Mouse (Mus musculus): ENCODE results near the gene Naip5. TPM values are rescaled to one million over a fixed set of nuclear protein-coding genes. Genes with fewer than 3 reads are reported as not detected.
"Not testable (repeated sequence)": the region's sequence is repeated elsewhere in the genome, so short reads cannot be mapped to it uniquely, and the experiment has no call there.

The Naip5 gene
- polyA plus RNA-seq, 1 experiment from 2014 or later = 0.20 TPM

DNA sequence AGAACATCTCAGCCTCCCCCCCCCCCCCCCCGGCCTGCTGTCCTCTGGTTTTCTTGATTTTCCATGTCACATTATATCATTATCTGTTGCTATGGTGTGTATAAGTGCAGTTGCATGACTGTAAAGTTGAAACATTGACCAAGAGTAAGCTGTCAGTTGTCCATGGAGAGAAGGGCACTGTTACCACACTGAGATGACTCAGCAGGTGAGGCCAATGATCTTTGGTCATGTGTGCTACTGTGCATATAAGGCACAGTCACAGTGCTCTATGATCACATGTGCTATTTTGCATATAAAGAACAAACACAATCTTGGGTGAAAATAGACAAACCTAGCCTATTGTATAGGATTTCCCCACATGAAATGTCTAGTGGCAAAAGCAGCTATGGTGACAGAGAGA lies 32.4 kb downstream of the Naip5 start:
- H3K4me2 ChIP-seq (ENCODE audit: low read length) = not testable (repeated sequence)

DNA sequence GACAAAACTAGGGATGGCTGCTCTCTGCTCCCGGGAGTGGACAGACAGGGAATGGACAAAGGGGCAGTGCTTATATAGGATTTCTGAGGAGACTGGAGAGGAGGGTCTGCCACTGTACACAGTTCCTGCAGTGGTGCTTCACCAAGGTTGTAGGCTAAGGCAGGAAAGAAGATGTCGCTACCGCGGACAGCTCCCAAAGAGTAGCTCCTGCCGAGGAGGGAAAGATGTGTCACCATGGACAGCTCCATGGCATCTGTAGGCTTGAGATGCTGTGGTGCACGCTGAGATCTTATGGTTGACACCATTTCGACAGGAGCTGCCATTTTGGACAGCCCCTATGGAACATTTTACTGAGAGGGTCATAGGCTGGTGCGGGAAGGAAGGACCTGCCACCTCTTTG lies 35.6 kb downstream of the Naip5 start:
- Histone ChIP-seq H3K36me3 (ENCODE audit: control insufficient read depth, insufficient read depth, low read length) (no peaks in the 10 kb centered on the region), H3K4me2 (ENCODE audit: low read length) (no peak overlapping the region), H3K4me1 (ENCODE audit: control insufficient read depth in 2 of 2, insufficient read depth in 2 of 2, low read length in 2 of 2) (no peaks in the 10 kb centered on the region), H3K27me3 (ENCODE audit: control insufficient read depth, insufficient read depth, low read length) (no peaks in the 10 kb centered on the region), H3K4me3 (ENCODE audit: control insufficient read depth in 1 of 2, insufficient read depth in 1 of 2, low read depth in 1 of 2, low read length in 2 of 2) (no peak overlapping the region), H3K27ac (replicated peaks in 1 of 2; ENCODE audit: control insufficient read depth in 1 of 2, insufficient read depth in 1 of 2, low read depth in 2 of 2, low read length in 2 of 2) (no peak overlapping the region), H3K9me3 (ENCODE audit: control insufficient read depth, low read length) (no peaks in the 10 kb centered on the region), H3K9ac (ENCODE audit: low read length) (no peak overlapping the region)
- ATAC-seq (ENCODE audit: insufficient number of reproducible peaks, insufficient read depth, low FRiP score, low read depth) = no peak
- WGBS = 16% methylated on average over 8 of the region's 8 CpGs

More for the DNA sequence above, 32.4 kb downstream of the Naip5 start:
- not testable (repeated sequence) for H3K27ac ChIP-seq (replicated peaks in 1 of 2; ENCODE audit: control insufficient read depth in 1 of 2, insufficient read depth in 1 of 2, low read depth in 2 of 2, low read length in 2 of 2); ATAC-seq (ENCODE audit: insufficient number of reproducible peaks, insufficient read depth, low FRiP score, low read depth); H3K4me3 ChIP-seq (ENCODE audit: control insufficient read depth in 1 of 2, insufficient read depth in 1 of 2, low read depth in 1 of 2, low read length in 2 of 2); H3K9me3 ChIP-seq (ENCODE audit: control insufficient read depth, low read length); H3K9ac ChIP-seq (ENCODE audit: low read length); H3K4me1 ChIP-seq (ENCODE audit: control insufficient read depth in 2 of 2, insufficient read depth in 2 of 2, low read length in 2 of 2); H3K36me3 ChIP-seq (ENCODE audit: control insufficient read depth, insufficient read depth, low read length); H3K27me3 ChIP-seq (ENCODE audit: control insufficient read depth, insufficient read depth, low read length)
- WGBS = 83% methylated on average over 1 of the region's 1 CpGs

DNA sequence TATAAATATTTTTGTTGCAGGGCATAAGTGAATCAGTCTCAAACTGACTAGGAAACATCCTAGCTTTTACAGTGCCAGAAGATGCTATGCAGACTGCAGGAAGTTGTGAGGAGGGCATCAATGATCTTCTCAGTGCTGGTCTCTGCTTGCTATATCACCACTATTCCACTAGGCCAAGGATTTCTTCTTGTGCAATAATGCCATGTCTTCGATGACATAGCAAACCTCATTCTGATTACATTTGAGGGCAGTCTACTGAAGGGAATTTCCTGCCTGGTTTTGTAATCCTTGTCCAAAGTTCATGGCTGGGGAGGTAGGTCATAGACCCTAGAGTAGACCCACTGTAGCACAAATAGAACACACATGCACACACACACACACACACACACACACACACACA lies 42.8 kb downstream of the Naip5 start:
- ATAC-seq (ENCODE audit: insufficient number of reproducible peaks, insufficient read depth, low FRiP score, low read depth) = no peak
- WGBS = 65% methylated on average over 1 of the region's 1 CpGs
- H3K9me3 ChIP-seq (ENCODE audit: control insufficient read depth, low read length) = no peaks in the 10 kb centered on the region
- H3K4me1 ChIP-seq (ENCODE audit: control insufficient read depth in 2 of 2, insufficient read depth in 2 of 2, low read length in 2 of 2) = no peaks in the 10 kb centered on the region
- no peak overlapping the region for H3K9ac ChIP-seq (ENCODE audit: low read length)
- H3K27ac ChIP-seq (replicated peaks in 1 of 2; ENCODE audit: control insufficient read depth in 1 of 2, insufficient read depth in 1 of 2, low read depth in 2 of 2, low read length in 2 of 2) = no peak overlapping the region
- no peaks in the 10 kb centered on the region for H3K27me3 ChIP-seq (ENCODE audit: control insufficient read depth, insufficient read depth, low read length)
- no peak overlapping the region for H3K4me2 ChIP-seq (ENCODE audit: low read length)
- no peak overlapping the region for H3K4me3 ChIP-seq (ENCODE audit: control insufficient read depth in 1 of 2, insufficient read depth in 1 of 2, low read depth in 1 of 2, low read length in 2 of 2)
- H3K36me3 ChIP-seq (ENCODE audit: control insufficient read depth, insufficient read depth, low read length) = no peaks in the 10 kb centered on the region

DNA sequence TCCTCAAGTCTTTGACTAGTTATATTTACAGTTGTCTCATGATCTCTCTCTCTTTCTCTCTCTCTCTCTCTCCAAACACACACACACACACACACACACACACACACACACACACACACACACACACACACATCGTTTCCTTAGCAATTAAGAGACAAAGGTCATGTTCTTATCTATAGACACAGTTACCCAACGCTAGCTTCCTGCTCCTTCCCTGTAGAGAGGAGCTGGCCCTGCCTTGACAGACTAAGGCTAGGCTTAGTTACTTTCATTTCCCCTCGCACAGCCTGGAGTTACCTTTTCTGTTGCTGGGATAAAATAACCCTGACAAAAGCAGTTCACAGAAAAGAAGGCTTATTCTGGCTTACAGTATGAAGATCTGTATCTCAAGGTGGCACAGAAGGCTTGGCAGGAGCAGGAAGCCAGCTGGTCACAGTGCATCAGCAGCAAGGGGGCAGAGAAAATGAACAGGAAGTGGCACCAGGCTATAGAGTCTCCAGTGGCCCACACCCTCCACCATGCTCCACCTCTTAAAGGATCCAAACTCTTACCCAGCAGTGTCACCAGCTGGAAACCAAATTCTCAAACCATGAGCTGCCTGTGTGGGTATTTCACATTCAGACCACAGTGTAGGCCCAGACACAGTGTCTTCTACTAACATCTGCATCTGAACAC lies 44.3 kb downstream of the Naip5 start, which contains the start of gene Naip2:
TSS of gene Naip2 (minus strand) at position 434 of the 675 bp plus-strand sequence.
- H3K4me1 ChIP-seq (ENCODE audit: control insufficient read depth in 2 of 2, insufficient read depth in 2 of 2, low read length in 2 of 2); H3K9ac ChIP-seq (ENCODE audit: low read length); H3K27ac ChIP-seq (replicated peaks in 1 of 2; ENCODE audit: control insufficient read depth in 1 of 2, insufficient read depth in 1 of 2, low read depth in 2 of 2, low read length in 2 of 2); H3K4me2 ChIP-seq (ENCODE audit: low read length); H3K4me3 ChIP-seq (ENCODE audit: control insufficient read depth in 1 of 2, insufficient read depth in 1 of 2, low read depth in 1 of 2, low read length in 2 of 2); H3K9me3 ChIP-seq (ENCODE audit: control insufficient read depth, low read length); H3K27me3 ChIP-seq (ENCODE audit: control insufficient read depth, insufficient read depth, low read length); ATAC-seq (ENCODE audit: insufficient number of reproducible peaks, insufficient read depth, low FRiP score, low read depth); H3K36me3 ChIP-seq (ENCODE audit: control insufficient read depth, insufficient read depth, low read length): not testable (repeated sequence)
- 44% methylated on average over 3 of the region's 3 CpGs for WGBS

DNA sequence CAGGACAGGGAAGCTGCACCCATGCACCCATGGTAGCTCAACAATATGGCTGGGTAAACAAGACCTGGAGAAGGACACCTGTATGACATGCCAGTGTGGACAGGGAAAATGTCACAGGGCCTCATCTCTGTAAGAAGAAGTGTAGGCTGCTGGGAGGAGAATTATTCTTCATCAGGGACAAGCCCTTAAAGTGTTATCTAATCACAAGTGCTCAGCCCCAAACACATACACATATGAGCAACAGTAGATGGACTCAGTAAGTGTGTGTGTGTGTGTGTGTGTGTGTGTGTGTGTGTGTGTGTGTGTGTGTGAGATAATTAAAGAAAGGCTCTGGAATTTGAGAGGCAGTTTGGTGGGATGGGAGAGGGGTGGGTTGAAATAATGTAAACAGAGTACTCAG lies 45.3 kb downstream of the Naip5 start:
- no peak for ATAC-seq (ENCODE audit: insufficient number of reproducible peaks, insufficient read depth, low FRiP score, low read depth)
- H3K9me3 ChIP-seq (ENCODE audit: control insufficient read depth, low read length) = no peaks in the 10 kb centered on the region
- H3K36me3 ChIP-seq (ENCODE audit: control insufficient read depth, insufficient read depth, low read length) = no peaks in the 10 kb centered on the region
- no peak overlapping the region for H3K27ac ChIP-seq (replicated peaks in 1 of 2; ENCODE audit: control insufficient read depth in 1 of 2, insufficient read depth in 1 of 2, low read depth in 2 of 2, low read length in 2 of 2)
- H3K4me1 ChIP-seq (ENCODE audit: control insufficient read depth in 2 of 2, insufficient read depth in 2 of 2, low read length in 2 of 2) = no peaks in the 10 kb centered on the region
- H3K4me2 ChIP-seq (ENCODE audit: low read length) = no peak overlapping the region
- H3K27me3 ChIP-seq (ENCODE audit: control insufficient read depth, insufficient read depth, low read length) = no peaks in the 10 kb centered on the region
- H3K9ac ChIP-seq (ENCODE audit: low read length) = no peak overlapping the region
- H3K4me3 ChIP-seq (ENCODE audit: control insufficient read depth in 1 of 2, insufficient read depth in 1 of 2, low read depth in 1 of 2, low read length in 2 of 2) = no peak overlapping the region

DNA sequence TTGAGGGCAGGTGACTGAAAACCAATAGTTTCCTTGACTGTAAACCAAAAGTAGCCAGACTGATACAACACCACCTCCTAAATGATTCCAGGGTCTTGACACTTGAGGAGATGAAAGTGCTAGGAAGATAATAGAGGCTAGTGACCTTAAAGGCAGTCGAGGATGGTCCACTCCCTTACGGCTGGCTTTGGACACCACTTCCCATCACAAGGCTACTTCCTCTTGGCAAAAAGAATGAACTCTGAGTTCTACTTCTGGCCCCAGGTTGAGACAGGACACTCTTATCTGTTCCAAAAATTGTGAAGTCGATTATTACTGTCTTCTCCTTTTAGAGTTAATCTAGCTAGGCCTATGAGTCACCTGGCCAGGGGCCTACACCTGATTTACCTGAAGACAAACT lies 50.7 kb downstream of the Naip5 start:
- 63% methylated on average over 3 of the region's 3 CpGs for WGBS
- Histone ChIP-seq H3K36me3 (ENCODE audit: control insufficient read depth, insufficient read depth, low read length) (no peaks in the 10 kb centered on the region), H3K27ac (replicated peaks in 1 of 2; ENCODE audit: control insufficient read depth in 1 of 2, insufficient read depth in 1 of 2, low read depth in 2 of 2, low read length in 2 of 2) (no peak overlapping the region), H3K27me3 (ENCODE audit: control insufficient read depth, insufficient read depth, low read length) (no peaks in the 10 kb centered on the region), H3K4me3 (ENCODE audit: control insufficient read depth in 1 of 2, insufficient read depth in 1 of 2, low read depth in 1 of 2, low read length in 2 of 2) (no peak overlapping the region), H3K4me1 (ENCODE audit: control insufficient read depth in 2 of 2, insufficient read depth in 2 of 2, low read length in 2 of 2) (no peaks in the 10 kb centered on the region), H3K9me3 (ENCODE audit: control insufficient read depth, low read length) (no peaks in the 10 kb centered on the region), H3K9ac (ENCODE audit: low read length) (no peak overlapping the region), H3K4me2 (ENCODE audit: low read length) (no peak overlapping the region)
- no peak for ATAC-seq (ENCODE audit: insufficient number of reproducible peaks, insufficient read depth, low FRiP score, low read depth)

DNA sequence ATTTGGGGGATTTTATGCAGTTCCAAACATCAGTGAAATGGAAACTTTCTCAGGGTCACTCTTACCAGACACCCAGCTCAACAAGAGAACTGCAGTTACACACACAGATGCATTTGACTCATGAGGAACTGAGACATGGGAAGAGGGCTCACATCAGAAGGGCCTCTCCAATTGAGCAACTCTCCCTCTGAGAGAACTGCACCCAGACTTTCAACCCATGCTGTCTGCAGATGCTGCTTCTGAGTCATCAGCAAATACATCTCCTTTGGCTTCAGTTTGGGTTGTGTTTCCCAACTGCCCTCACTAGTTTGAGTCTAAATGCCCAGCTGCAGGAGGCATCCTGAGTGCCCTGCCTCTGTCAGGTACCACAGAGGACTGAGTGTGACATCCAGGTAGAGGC lies 63.0 kb downstream of the Naip5 start:
- not testable (repeated sequence) for H3K4me2 ChIP-seq (ENCODE audit: low read length); H3K4me3 ChIP-seq (ENCODE audit: control insufficient read depth in 1 of 2, insufficient read depth in 1 of 2, low read depth in 1 of 2, low read length in 2 of 2); H3K9ac ChIP-seq (ENCODE audit: low read length); H3K4me1 ChIP-seq (ENCODE audit: control insufficient read depth in 2 of 2, insufficient read depth in 2 of 2, low read length in 2 of 2); H3K36me3 ChIP-seq (ENCODE audit: control insufficient read depth, insufficient read depth, low read length); H3K27me3 ChIP-seq (ENCODE audit: control insufficient read depth, insufficient read depth, low read length); ATAC-seq (ENCODE audit: insufficient number of reproducible peaks, insufficient read depth, low FRiP score, low read depth); H3K9me3 ChIP-seq (ENCODE audit: control insufficient read depth, low read length); H3K27ac ChIP-seq (replicated peaks in 1 of 2; ENCODE audit: control insufficient read depth in 1 of 2, insufficient read depth in 1 of 2, low read depth in 2 of 2, low read length in 2 of 2)

DNA sequence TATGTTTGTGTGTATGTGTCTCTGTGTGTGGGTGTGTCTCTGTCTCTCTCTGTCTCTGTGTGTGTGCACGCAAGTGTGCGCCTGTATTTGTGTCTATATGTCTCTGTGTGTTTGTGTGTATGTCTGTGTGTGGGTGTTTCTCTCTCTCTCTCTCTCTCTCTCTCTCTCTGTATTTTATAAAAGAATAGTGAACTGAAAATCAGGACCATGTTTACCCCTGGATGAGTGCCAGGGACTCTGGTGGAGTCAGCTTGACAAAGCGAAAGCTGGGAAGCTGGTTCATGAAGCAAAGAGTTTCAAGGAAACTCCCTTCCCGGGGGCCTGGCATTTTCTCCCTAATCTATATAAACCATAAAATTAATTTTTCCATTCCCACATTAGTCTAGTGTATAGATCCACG lies 71.8 kb downstream of the Naip5 start:
- not testable (repeated sequence) for H3K36me3 ChIP-seq (ENCODE audit: control insufficient read depth, insufficient read depth, low read length); H3K27ac ChIP-seq (replicated peaks in 1 of 2; ENCODE audit: control insufficient read depth in 1 of 2, insufficient read depth in 1 of 2, low read depth in 2 of 2, low read length in 2 of 2); H3K4me1 ChIP-seq (ENCODE audit: control insufficient read depth in 2 of 2, insufficient read depth in 2 of 2, low read length in 2 of 2); H3K4me2 ChIP-seq (ENCODE audit: low read length); H3K9me3 ChIP-seq (ENCODE audit: control insufficient read depth, low read length); H3K4me3 ChIP-seq (ENCODE audit: control insufficient read depth in 1 of 2, insufficient read depth in 1 of 2, low read depth in 1 of 2, low read length in 2 of 2); H3K9ac ChIP-seq (ENCODE audit: low read length); H3K27me3 ChIP-seq (ENCODE audit: control insufficient read depth, insufficient read depth, low read length); ATAC-seq (ENCODE audit: insufficient number of reproducible peaks, insufficient read depth, low FRiP score, low read depth)
- WGBS = 50% methylated on average over 3 of the region's 5 CpGs
